Mouse (Mus musculus) G1E (cell line): ENCODE measurements at regions not wholly inside any gene's neighbourhood (a gene's known extent, or its start where the extent isn't known, plus 50 kb on each side); places are given as distances from the start of the nearest gene placed in this dataset.

ENCODE experiments used
- ATAC-seq: 2 replicates; pipeline ENCODE4 v1.8.0; 2016; ENCODE audit warnings: mild to moderate bottlenecking; ENCODE audit not compliant: insufficient number of reproducible peaks, poor library complexity, low FRiP score, severe bottlenecking; ENCODE audit errors: extremely low read depth
- DNase-seq: peaks from one replicate; pipeline ENCODE4 v3.0.0; 2012; ENCODE audit warnings: low spot score
- H3K27me3 ChIP-seq: 2 replicates; pipeline ENCODE4 v1.6.1; 2012; ENCODE audit warnings: mild to moderate bottlenecking, low read length, inconsistent platforms; ENCODE audit not compliant: insufficient read depth
- H3K36me3 ChIP-seq: replicated peaks from 2 replicates; pipeline ENCODE3; 2012; ENCODE audit warnings: mild to moderate bottlenecking, inconsistent platforms
- H3K4me1 ChIP-seq: 2 replicates; pipeline ENCODE4 v1.6.1; 2012; ENCODE audit warnings: low read depth, low read length, inconsistent platforms, mixed read lengths; ENCODE audit not compliant: insufficient read depth
- H3K4me3 ChIP-seq: 2 replicates; pipeline ENCODE4 v1.5.1; 2012; ENCODE audit warnings: low read depth, mild to moderate bottlenecking, inconsistent platforms, low read length, moderate library complexity, mixed read lengths
- H3K9me3 ChIP-seq: replicated peaks from 2 replicates; pipeline ENCODE4 v1.6.1; 2012; ENCODE audit warnings: inconsistent platforms
- CTCF ChIP-seq: IDR thresholded peaks from 2 replicates; pipeline ENCODE4 v1.5.1; 2012; ENCODE audit warnings: low read depth, low read length, inconsistent platforms, mixed read lengths
- GATA1 ChIP-seq: IDR thresholded peaks from 2 replicates; pipeline ENCODE4 v1.6.1; 2012; ENCODE audit warnings: borderline replicate concordance, low read length, inconsistent platforms, mixed read lengths
- GATA2 ChIP-seq: IDR thresholded peaks from 2 replicates; pipeline ENCODE4 v1.6.1; 2012; ENCODE audit warnings: low read depth, low read length, inconsistent platforms, borderline replicate concordance
- POLR2AphosphoS5 ChIP-seq: IDR thresholded peaks from 2 replicates; pipeline ENCODE4 v1.6.1; 2012; ENCODE audit warnings: low read depth, low read length, inconsistent platforms; ENCODE audit not compliant: insufficient replicate concordance
- TAL1 ChIP-seq: conservative IDR thresholded peaks from 2 replicates; pipeline ENCODE4 v1.6.1; 2012; ENCODE audit warnings: low read depth, low read length, inconsistent platforms, mixed read lengths

DNA sequence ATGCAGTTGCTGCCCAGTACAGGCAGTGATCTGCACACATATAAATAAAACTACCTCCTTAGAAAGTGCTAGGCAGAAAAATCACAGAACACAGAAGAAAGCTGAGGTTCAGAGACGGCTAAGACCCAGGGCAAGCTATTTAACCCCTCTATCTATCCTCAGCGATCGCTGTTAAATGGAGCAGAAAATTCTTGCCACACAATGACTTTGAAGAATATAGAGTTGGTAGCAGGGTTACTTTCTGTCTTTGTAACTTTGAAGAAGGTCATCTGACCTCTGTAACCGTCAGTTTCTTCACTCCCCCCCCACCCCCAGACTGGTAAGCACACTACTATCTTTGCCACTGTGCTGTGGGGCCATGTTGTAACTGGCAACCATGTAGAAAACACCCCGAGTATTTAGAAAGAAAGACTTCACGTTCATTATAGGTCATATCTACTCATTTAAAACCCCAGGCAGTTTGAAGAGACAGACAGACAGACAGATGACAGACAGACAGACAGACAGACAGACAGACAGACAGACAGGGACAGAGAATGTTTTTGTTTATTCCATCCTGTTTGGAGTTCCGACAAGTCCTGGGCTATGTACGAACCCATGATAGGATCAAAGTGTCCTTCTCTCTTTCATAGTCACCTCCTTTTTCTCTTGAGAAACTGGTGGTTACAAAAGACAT lies 363.9 kb downstream of the Psat1 start:
- ATAC-seq (no peak), DNase-seq (no peak)
- Histone ChIP-seq H3K4me3 (no peak overlapping the region), H3K27me3 (0 out of 2 replicates have a peak, but pooled peaks cover 2% of the 10 kb centered on the region), H3K9me3 (no peaks in the 10 kb centered on the region), H3K4me1 (no peaks in the 10 kb centered on the region), H3K36me3 (no peaks in the 10 kb centered on the region)
- TF ChIP-seq GATA2, result no peak

DNA sequence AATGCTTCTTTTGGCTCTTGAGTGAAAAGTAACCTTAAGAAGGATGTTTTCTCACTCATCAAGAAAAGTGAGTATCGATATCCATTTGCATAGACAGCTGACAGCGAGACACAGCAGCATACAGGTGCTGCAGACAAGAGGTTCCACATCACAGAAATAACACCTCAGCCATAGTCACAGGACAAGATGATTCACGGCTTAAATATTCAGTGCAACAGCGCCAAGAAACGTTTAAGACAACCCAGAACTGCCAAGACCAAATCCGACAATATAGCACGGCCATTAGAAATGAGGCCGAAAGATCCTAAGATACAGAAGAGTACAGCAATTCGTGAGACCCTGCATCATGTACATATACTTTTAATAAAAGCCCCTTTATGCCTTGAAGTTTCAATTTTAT lies 375.9 kb downstream of the Psat1 start:
- TF ChIP-seq GATA1 (no peak), CTCF (no peak), GATA2 (no peak)
- DNase-seq (no peak), ATAC-seq (no peak)
- H3K36me3 ChIP-seq, result no peaks in the 10 kb centered on the region
- no peaks in the 10 kb centered on the region for H3K4me1 ChIP-seq
- H3K9me3 ChIP-seq, result no peaks in the 10 kb centered on the region
- H3K4me3 ChIP-seq, result no peak overlapping the region
- no peaks in the 10 kb centered on the region; the same call in 1 of the 2 replicates for H3K27me3 ChIP-seq

DNA sequence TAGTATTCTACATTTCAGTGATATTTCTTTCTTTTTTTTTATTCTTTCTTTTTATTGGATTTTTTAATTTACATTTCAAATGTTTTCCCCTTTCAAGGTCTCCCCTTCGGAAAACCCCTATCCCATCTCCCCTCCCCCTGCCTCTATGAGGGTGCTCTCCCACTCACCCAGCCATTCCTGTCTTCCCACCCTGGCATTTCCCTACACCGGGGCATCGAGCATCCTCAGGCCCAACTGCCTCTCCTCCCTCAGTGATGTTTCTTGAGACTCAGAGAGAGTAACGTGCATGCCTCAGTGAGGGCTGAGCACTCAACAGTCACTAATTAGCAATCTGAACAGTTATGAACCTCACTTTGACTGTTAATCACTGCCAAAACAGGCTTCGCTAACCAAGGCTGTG lies 385.6 kb downstream of the Psat1 start:
- Histone ChIP-seq H3K4me3 (no peak overlapping the region), H3K27me3 (no peaks in the 10 kb centered on the region), H3K9me3 (no peaks in the 10 kb centered on the region), H3K4me1 (no peaks in the 10 kb centered on the region), H3K36me3 (no peaks in the 10 kb centered on the region)
- TF ChIP-seq GATA2 (no peak), GATA1 (no peak), POLR2AphosphoS5 (no peak), TAL1 (no peak), CTCF (no peak)
- DNase-seq (no peak), ATAC-seq (no peak)

DNA sequence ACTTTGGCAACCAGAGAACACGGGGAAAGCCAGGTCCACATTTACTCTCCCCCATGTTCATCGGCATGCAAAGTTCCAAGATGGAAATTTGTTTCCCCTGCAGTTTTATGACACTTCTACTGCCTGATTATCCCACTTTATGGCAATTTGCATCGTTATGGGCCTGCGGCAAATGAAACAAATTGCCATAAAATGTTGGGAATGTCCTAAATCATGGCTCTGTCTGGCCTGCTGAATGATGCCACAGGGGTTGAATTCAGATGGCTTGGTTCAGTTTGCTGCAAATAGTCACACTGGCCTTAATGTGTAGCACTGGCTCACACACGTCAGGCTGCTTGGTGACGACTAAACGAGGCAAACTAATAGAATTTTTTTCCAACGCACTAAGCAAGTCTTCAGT lies 393.2 kb downstream of the Psat1 start:
- no peaks in the 10 kb centered on the region for H3K9me3 ChIP-seq
- H3K4me3 ChIP-seq, result no peak overlapping the region
- no peaks in the 10 kb centered on the region for H3K27me3 ChIP-seq
- no peak for ATAC-seq
- H3K4me1 ChIP-seq, result no peaks in the 10 kb centered on the region
- H3K36me3 ChIP-seq, result no peaks in the 10 kb centered on the region
- DNase-seq, result no peak
- no peak for TF ChIP-seq POLR2AphosphoS5
- no peak for TF ChIP-seq TAL1
- TF ChIP-seq GATA2, result no peak
- no peak for TF ChIP-seq CTCF
- TF ChIP-seq GATA1, result no peak

DNA sequence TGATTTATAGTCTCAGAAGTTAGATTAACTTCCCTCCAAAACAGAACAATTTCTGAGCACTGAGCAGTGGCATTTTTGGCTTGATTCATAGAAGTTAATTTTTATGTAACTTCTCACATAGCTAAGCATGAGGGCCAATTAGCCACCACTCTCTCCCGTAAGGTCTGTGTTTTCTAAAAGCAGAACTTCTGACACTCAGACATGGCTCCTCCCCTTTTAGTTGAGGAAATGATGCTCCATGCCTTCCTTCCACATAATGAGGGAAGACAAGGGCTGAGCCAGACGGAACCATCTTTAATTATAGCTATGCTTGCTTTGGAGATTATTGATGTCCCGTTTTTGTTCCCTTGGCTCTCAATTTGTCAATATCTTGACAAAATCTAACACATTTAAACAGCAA lies 429.3 kb downstream of the Psat1 start:
- H3K27me3 ChIP-seq, result no peaks in the 10 kb centered on the region
- no peak for ATAC-seq
- no peaks in the 10 kb centered on the region for H3K4me1 ChIP-seq
- no peaks in the 10 kb centered on the region for H3K9me3 ChIP-seq
- H3K36me3 ChIP-seq, result no peaks in the 10 kb centered on the region
- DNase-seq, result no peak
- no peak for TF ChIP-seq POLR2AphosphoS5
- no peak overlapping the region for H3K4me3 ChIP-seq

DNA sequence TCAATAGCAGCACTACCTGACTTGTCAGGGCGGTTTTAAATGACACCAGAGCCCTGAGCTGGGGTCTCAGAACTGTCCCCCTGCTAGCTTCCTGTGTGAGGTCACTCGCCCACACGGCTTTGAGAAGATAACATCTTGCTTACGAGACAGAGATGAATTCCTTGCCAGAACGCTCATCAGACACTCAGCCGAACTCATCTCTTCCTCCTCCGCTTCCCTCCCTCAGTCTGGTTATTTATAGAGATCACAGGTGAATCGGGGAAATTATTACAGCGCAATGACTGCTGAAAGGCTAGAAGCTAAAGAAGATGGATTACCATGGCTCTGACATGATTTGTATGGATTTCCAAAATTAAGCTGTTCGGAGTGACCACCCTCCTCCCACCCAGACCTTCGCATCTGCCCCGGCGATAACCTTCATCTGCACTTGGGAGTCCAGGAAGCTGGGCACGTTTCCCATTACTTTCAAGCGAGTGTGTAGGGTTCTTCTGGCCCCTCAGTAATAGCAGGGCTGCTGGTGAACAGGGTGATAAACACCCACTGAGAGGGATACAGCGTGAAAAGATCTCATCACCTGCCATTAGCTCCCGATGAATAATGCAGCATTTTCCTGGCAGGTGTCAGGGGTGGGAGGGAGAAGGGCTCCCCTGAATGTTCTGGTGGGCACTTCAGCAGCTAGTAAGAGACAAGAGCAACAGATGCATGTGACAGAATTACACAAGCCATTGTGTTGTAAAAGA lies 430.4 kb downstream of the Psat1 start:
- no peaks in the 10 kb centered on the region for H3K9me3 ChIP-seq
- H3K27me3 ChIP-seq, result no peaks in the 10 kb centered on the region
- ATAC-seq, result no peak
- no peaks in the 10 kb centered on the region for H3K36me3 ChIP-seq
- H3K4me1 ChIP-seq, result no peaks in the 10 kb centered on the region
- H3K4me3 ChIP-seq, result no peak overlapping the region
- TF ChIP-seq CTCF (no peak), POLR2AphosphoS5 (no peak), GATA2 (no peak), GATA1 (no peak), TAL1 (no peak)
- no peak for DNase-seq

DNA sequence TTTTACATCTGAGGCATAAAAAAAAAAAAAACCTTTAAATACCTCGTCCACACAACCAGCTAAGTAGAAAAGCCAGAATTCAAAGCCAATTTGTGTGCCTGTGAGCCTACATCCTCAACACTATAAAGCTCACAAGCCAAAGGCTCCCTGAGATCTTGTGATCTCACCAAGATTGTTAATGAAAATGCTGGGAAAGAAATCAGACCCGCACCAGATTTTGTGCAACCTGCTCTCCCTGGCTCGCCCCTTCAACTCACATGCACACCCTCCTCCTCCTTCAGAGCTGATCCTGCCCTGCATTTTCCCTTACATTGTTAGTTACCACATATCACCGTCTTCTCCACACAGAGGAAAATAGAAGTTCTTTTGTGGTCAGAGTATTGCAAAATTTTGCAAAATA lies 433.9 kb downstream of the Psat1 start:
- Histone ChIP-seq H3K4me3 (no peak overlapping the region), H3K36me3 (no peaks in the 10 kb centered on the region), H3K9me3 (no peaks in the 10 kb centered on the region), H3K4me1 (no peaks in the 10 kb centered on the region), H3K27me3 (no peaks in the 10 kb centered on the region)
- TF ChIP-seq CTCF (no peak), GATA2 (no peak), TAL1 (no peak), POLR2AphosphoS5 (no peak), GATA1 (no peak)
- ATAC-seq (no peak), DNase-seq (no peak)
